Mouse (Mus musculus) liver, embryonic 13.5 days (tissue): ENCODE data around the gene Usp4. TPM values are rescaled to one million over a fixed set of nuclear protein-coding genes. Genes with fewer than 3 reads are reported as not detected.

Experiments
- ATAC-seq: fragments of 200-750 bp; cut with Nextera tagmentation; 2 replicates; pipeline ENCODE4 v1.8.0; 2017; ENCODE audit warnings: low read depth, mild to moderate bottlenecking, moderate number of reproducible peaks, moderate library complexity
- DNase-seq: peaks from one replicate; pipeline ENCODE4 v3.0.0; 2022
- H3K27ac ChIP-seq: fragments of 300-500 bp; sonication (generic); 2 replicates; pipeline ENCODE4 v1.5.1; 2015; ENCODE audit warnings: moderate library complexity, mild to moderate bottlenecking, inconsistent platforms
- H3K27me3 ChIP-seq: fragments of 300-500 bp; sonication (generic); 2 replicates; pipeline ENCODE4 v1.6.1; 2015; ENCODE audit warnings: mild to moderate bottlenecking, inconsistent platforms
- H3K36me3 ChIP-seq: fragments of 300-500 bp; sonication (generic); 2 replicates; pipeline ENCODE4 v1.6.1; 2015; ENCODE audit warnings: mild to moderate bottlenecking, inconsistent platforms
- H3K4me1 ChIP-seq: fragments of 300-500 bp; sonication (generic); replicated peaks from 2 replicates; pipeline ENCODE4 v1.6.1; 2015; ENCODE audit warnings: inconsistent platforms
- H3K4me2 ChIP-seq: fragments of 300-500 bp; sonication (generic); 2 replicates; pipeline ENCODE4 v1.6.1; 2015; ENCODE audit warnings: inconsistent platforms, mild to moderate bottlenecking, moderate library complexity
- H3K4me3 ChIP-seq: fragments of 300-500 bp; sonication (generic); replicated peaks from 2 replicates; pipeline ENCODE4 v1.5.1; 2015; ENCODE audit warnings: mild to moderate bottlenecking, inconsistent platforms
- H3K9ac ChIP-seq: fragments of 300-500 bp; sonication (generic); 2 replicates; pipeline ENCODE4 v1.6.1; 2015; ENCODE audit warnings: mild to moderate bottlenecking, inconsistent platforms
- H3K9me3 ChIP-seq: fragments of 300-500 bp; sonication (generic); replicated peaks from 2 replicates; pipeline ENCODE4 v1.6.1; 2016; ENCODE audit warnings: inconsistent platforms
- WGBS: fragments of 180-500 bp; shearing (Covaris S2); methylation state at CpG from one replicate; pipeline ENCODE4 v1.1.7; 2015; ENCODE audit not compliant: insufficient replicate concordance; 5-methylcytosine and 5-hydroxymethylcytosine counted together
- polyA plus RNA-seq: library from polyadenylated mRNA; unstranded; fragments of >200 nt; fragmentation: Nextera tagmentation; extraction: Ambion mirVana; gene quantifications from 2 replicates; pipeline ENCODE4 v1.2.1, GENCODE M21; 2015

Usp4 gene
- polyA plus RNA-seq, result 67.0 and 71.0 TPM in 2 replicates

DNA sequence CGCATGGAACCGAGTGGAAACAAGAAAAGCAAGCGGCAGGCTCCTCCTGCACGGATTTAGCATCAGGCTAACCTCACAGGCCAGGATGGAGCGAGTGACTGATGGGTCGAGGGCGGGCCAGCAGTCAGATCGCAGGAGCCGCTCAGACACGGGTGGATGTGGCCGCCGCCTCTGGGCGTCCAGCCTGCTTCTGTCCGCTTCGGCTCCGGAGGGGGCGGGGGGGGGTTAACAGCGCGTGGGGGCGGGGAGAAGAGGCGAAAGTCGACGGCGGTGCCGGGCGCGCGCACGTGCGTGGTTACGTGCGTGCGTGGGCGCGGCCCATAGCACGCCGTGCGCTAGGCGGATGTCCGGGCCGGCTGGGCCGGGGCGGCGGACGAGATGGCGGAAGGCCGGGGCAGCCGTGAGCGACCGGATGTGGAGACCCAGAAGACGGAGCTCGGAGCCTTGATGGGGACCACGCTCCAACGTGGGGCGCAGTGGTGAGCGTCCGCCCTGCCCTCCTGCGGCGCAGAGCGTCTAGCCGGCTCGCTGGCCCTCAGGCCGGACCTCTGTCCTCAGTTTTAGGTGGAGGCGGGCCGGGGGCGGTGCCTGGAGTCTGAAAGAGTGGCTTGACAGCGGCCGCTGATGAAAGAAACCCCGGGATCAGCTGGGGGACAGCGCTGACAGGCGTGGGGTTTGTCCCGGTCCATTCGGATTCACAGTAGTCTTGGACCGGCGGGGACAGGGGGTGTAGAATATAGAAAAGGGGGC lies at the start of gene Usp4:
Gene Usp4 (plus strand): TSS at position 314 of the 750 bp plus-strand sequence.
- under 1% methylated on average over 75 of the region's 75 CpGs for whole genome bisulfite sequencing

DNA sequence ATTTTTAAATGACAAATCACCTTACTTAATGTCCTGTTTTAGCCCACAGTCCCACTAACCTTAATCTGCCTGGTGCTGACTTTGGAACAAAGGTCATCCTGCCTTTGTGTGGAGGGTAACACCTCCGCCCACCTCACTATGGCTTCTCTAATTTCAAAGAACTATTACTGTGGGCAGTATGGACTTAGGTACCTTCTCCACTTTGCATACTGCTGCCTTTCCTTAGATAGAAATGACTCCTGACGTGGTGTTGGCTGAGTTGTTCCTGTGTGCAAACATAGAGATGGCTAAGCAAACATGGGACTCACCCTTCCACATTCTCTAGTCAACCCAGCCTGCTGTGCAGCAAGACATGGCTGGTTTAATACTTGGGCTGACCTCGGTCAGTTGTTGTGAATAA lies 45.8 kb upstream of the Usp4 start:
- Histone ChIP-seq H3K4me2 (no peak overlapping the region), H3K9ac (no peak overlapping the region), H3K27ac (peak overlapping the region; percentile 31; the same call in 1 of the 2 replicates), H3K9me3 (no peaks in the 10 kb centered on the region), H3K4me3 (no peak overlapping the region), H3K4me1 (peaks cover 36% of the 10 kb centered on the region), H3K36me3 (peaks cover 20% of the 10 kb centered on the region), H3K27me3 (no peaks in the 10 kb centered on the region)
- no peak for DNase-seq
- WGBS, result 69% methylated on average over 3 of the region's 3 CpGs
- no peak for ATAC-seq

More for the DNA sequence above, at the start of gene Usp4:
- peak; percentile 88 for ATAC-seq
- DNase-seq, result peak; percentile 80
- Histone ChIP-seq H3K27ac (peak within 1 kb of the TSS; percentile 99), H3K36me3 (peaks cover 29% of the 10 kb centered on the region), H3K4me1 (peaks cover 66% of the 10 kb centered on the region), H3K4me3 (peak within 1 kb of the TSS; percentile 90), H3K9ac (peak within 1 kb of the TSS; percentile 91), H3K27me3 (no peaks in the 10 kb centered on the region), H3K9me3 (no peaks in the 10 kb centered on the region), H3K4me2 (peak within 1 kb of the TSS; percentile 85)

DNA sequence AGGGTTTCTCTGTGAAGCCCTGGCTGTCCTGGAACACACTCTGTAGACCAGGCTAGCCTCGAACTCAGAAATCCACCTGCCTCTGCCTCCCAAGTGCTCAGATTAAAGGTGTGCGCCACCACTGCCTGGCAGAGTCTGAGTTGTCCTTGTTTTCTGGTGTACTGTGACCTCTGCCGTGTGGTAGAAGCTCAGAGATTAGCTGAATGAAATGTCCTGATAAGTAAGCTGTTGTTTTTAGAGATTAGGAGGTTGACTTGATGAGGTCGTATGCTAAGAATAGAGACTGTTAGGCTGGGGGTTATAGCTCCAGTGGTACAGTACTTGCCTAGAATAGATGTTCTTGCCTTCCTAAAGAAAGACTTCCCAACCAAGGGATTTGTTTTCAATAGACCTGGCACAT lies 42.9 kb upstream of the Usp4 start:
- peak; percentile 11 for DNase-seq
- no peaks in the 10 kb centered on the region for H3K27me3 ChIP-seq

DNA sequence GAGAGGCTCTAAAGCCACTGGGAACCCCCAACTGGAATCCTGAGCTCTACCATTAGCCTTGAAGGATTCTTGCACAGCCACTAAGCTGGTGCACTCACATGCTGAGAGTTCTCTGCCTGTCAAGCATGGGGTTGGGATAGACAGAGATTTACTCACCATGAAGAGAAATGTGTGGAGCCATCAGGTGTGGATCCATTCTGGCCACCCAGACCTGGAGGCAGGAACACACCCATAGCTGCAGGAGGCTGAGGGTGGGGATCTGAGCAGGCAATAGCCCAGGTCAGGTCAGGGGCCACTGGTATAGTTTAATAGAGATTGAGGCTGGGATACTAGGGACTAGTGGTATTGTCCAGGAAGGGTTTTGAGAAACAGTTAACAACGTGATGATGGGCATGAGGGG lies 42.5 kb upstream of the Usp4 start:
- Histone ChIP-seq H3K4me1 (peaks cover 56% of the 10 kb centered on the region), H3K36me3 (peaks cover 23% of the 10 kb centered on the region), H3K27me3 (no peaks in the 10 kb centered on the region), H3K9me3 (no peaks in the 10 kb centered on the region), H3K9ac (peak overlapping the region; percentile 94), H3K27ac (peak overlapping the region; percentile 100), H3K4me3 (peak overlapping the region; percentile 96), H3K4me2 (peak overlapping the region; percentile 92)
- ATAC-seq (no peak), DNase-seq (peak; percentile 20)
- 0% methylated on average over 1 of the region's 1 CpGs for WGBS

More for the DNA sequence above, 42.9 kb upstream of the Usp4 start:
- ATAC-seq, result no peak
- Histone ChIP-seq H3K27ac (peak overlapping the region; percentile 100), H3K9ac (peak overlapping the region; percentile 94), H3K9me3 (no peaks in the 10 kb centered on the region), H3K4me1 (peaks cover 51% of the 10 kb centered on the region), H3K36me3 (peaks cover 23% of the 10 kb centered on the region), H3K4me3 (peak overlapping the region; percentile 96), H3K4me2 (peak overlapping the region; percentile 92)
- 34% methylated on average over 4 of the region's 4 CpGs for WGBS

DNA sequence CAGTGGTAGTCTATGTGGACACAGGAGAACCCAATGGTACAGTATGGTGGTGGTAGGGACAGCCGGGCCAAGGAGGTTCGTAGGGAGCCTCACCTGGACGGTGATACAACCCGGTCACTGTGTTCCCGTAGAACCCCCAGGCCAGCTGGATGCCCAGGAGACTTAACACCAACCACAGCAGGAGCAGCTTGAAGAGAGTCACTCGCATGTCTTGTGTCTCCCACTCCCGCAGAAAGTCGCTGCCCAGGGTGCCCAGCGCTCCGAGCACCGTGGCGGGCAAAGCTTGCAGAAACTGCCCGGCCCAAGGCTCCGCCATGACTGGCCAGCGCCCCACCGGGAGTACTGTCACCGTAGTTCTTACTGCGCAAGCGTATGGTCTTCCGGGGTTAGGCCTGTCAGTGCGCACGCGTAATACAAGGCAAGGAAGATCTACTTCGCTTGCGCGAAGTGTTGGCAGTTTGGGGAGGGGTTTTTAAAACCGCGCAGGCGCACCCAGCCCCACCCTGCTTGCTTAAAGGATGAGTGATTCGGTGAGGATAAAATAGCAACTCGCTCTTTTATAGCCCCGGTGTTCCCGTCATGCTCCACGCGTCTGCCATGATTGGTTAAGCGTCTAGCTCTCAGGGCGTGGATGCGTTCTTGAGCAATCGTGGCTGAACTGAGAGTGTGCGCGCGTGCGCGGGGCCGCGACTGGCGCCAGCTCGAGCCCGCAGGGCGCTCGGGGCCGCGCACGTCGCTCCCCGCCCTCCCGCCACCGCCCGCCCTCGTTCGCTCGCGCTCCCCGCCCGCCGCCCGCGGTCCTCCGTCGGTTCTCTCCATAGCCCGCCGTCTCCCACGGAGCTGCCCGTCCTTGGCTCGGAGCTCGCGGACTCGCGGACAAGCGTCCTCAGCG lies 41.8 kb upstream of the Usp4 start, which contains the start of the genes Rhoa and Tcta:
Gene Rhoa (plus strand): TSS at position 501 of the 892 bp plus-strand sequence.
Gene Tcta (minus strand): TSS at position 532 of the 892 bp plus-strand sequence.
- WGBS, result under 1% methylated on average over 81 of the region's 81 CpGs
- ATAC-seq, result peak; percentile 88
- H3K4me2 ChIP-seq, result peak within 1 kb of the TSS; percentile 92

DNA sequence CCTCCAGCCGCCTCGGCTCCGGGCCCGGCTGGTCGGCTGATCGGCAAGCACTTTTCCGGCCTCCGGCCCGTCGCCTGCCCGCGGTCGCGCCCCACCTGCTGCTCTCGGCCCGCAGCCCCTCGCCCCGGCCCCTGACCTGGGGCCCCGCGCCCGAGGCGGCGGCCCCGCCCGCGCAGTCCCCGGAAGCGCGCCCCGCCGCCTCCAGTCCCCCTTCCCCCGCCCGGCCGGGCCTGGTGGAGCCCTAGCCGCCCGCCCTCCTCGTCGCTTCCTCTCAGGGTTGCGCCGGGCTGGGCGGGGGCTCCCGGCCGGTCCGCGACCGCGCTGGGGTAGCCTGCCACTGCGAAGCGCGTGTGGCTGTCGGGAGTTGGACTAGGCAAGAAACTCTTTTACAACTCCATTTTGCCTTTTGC lies 41.1 kb upstream of the Usp4 start:
- H3K4me2 ChIP-seq, result peak overlapping the region; percentile 92
- ATAC-seq, result peak; percentile 78
- H3K4me3 ChIP-seq, result peak overlapping the region; percentile 96
- H3K9me3 ChIP-seq, result no peaks in the 10 kb centered on the region
- H3K36me3 ChIP-seq, result peaks cover 28% of the 10 kb centered on the region
- peak overlapping the region; percentile 99 for H3K9ac ChIP-seq
- no peaks in the 10 kb centered on the region for H3K27me3 ChIP-seq
- WGBS, result under 1% methylated on average over 51 of the region's 51 CpGs
- DNase-seq, result peak; percentile 75
- peak overlapping the region; percentile 100 for H3K27ac ChIP-seq
- peaks cover 65% of the 10 kb centered on the region for H3K4me1 ChIP-seq

More for the DNA sequence above, 41.8 kb upstream of the Usp4 start, which contains the start of the genes Rhoa and Tcta:
- Histone ChIP-seq H3K9me3 (no peaks in the 10 kb centered on the region), H3K9ac (peak within 1 kb of the TSS; percentile 99), H3K36me3 (peaks cover 23% of the 10 kb centered on the region), H3K4me3 (peak within 1 kb of the TSS; percentile 96), H3K27ac (peak within 1 kb of the TSS; percentile 100), H3K4me1 (peaks cover 58% of the 10 kb centered on the region), H3K27me3 (no peaks in the 10 kb centered on the region)
- peak; percentile 98 for DNase-seq

DNA sequence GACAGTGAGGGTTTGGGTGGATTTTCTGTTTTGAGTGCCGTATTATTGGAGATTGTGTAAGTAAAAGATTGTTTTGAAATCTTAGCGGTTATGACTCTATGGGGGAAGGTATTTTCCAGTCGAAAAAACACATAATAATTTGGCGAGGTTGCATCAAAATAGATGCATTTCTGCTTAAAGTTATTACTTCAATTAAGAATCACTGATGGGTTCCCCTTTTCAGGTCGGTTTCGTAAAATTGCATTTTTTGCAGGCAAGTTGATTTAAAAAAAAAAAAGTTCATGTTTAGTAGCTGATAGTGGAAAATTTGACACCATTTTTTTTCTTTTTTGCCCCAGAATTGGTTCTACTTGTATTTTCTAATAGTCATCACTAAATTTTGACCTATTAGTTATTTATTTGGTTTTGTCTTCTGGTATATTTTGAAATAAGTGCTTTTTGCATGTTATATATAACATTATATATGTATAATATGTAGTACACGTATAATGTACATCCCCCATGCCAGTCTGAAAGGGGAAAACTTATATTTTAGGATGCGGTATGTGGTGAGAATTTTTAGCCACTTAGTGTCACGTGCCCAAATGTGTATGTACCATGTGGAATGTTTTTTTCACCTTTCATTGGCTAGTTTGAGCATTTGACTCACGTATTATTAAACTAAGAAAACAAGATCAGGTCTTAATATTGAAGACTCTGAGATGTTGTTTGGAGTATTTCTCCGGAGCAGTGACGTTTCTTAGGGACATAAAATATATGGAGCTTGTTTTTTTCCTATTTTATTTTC lies 40.4 kb upstream of the Usp4 start:
- Histone ChIP-seq H3K9me3 (no peaks in the 10 kb centered on the region), H3K4me3 (peak overlapping the region; percentile 96), H3K4me2 (peak overlapping the region; percentile 92), H3K36me3 (peaks cover 31% of the 10 kb centered on the region), H3K27me3 (no peaks in the 10 kb centered on the region), H3K4me1 (peaks cover 71% of the 10 kb centered on the region), H3K9ac (peak overlapping the region; percentile 99), H3K27ac (peak overlapping the region; percentile 100)
- ATAC-seq (no peak), DNase-seq (no peak)
- 6% methylated on average over 12 of the region's 12 CpGs for WGBS

DNA sequence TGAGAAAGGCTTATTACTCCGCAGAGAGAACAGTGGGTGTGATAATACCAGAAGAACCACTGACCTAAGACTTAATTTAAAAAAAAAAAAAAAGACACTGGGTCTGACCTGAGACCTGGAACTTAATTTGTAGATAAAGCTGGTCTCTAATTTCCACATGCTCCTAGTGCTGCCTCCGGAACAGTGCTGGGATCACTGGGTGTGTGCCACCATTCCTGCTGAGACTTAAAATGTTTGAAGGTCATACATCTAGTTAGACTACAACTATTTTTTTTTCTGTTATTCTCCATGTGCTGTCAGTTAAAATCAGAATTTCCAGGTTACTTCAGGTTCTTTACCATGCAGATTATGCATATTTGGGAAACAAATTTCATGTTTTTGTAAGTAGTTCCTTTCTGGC lies 39.5 kb upstream of the Usp4 start:
- DNase-seq, result no peak
- Histone ChIP-seq H3K4me3 (peak overlapping the region; percentile 96), H3K4me2 (peak overlapping the region; percentile 92), H3K27ac (peak overlapping the region; percentile 82), H3K36me3 (peaks cover 22% of the 10 kb centered on the region), H3K4me1 (peaks cover 77% of the 10 kb centered on the region), H3K9me3 (no peaks in the 10 kb centered on the region), H3K9ac (peak overlapping the region; percentile 99), H3K27me3 (no peaks in the 10 kb centered on the region)
- 36% methylated on average over 2 of the region's 2 CpGs for WGBS
- ATAC-seq, result no peak

DNA sequence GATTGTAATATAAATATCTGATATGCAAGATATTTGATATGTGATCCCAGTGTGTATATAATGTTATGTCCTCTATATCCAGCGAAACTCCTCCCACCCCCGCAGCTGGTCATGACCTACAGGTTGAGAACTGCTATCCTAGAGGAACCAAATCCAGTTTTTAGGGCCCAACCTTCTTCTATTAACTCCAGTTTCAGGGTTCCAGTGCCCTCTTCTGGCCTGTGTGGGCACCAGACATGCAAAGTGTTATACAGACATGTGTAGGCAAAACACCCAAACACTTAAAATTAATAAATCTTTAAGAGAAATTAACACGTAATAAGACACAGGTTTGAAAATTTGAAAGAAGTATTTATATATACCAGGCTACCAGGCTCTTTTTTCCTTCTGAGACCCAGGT lies 30.1 kb upstream of the Usp4 start:
- 89% methylated on average over 3 of the region's 3 CpGs for WGBS
- DNase-seq (no peak), ATAC-seq (no peak)
- no peak overlapping the region for H3K4me2 ChIP-seq
- H3K9me3 ChIP-seq, result no peaks in the 10 kb centered on the region
- no peak overlapping the region for H3K4me3 ChIP-seq
- no peak overlapping the region for H3K27ac ChIP-seq
- H3K4me1 ChIP-seq, result peaks cover 31% of the 10 kb centered on the region
- peaks cover 69% of the 10 kb centered on the region for H3K36me3 ChIP-seq
- H3K9ac ChIP-seq, result no peak overlapping the region
- no peaks in the 10 kb centered on the region for H3K27me3 ChIP-seq

DNA sequence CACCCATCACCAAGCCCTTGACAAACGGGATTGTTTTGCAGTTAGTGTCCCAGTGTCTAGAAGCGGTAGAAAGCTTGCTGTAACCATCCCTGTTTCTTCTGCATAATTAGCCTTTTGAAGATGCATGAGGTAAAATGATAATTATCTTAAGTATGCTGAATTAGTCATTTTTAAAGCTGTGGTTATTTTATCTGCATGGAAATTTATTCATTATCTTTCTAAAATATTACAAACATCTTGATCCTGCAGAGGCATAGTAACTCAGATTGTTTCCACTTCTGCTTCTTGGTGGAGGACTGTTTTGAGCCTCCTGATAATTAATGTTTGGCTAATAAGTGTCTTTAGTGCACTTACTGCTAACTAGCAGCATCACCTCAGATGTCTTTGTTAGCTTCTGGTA lies 29.2 kb upstream of the Usp4 start:
- no peak overlapping the region for H3K4me2 ChIP-seq
- no peak overlapping the region for H3K9ac ChIP-seq
- H3K4me1 ChIP-seq, result peaks cover 29% of the 10 kb centered on the region; the same call in 1 of the 2 replicates
- 80% methylated on average over 2 of the region's 2 CpGs for WGBS
- no peaks in the 10 kb centered on the region for H3K27me3 ChIP-seq
- H3K4me3 ChIP-seq, result no peak overlapping the region
- peaks cover 68% of the 10 kb centered on the region for H3K36me3 ChIP-seq
- no peak overlapping the region for H3K27ac ChIP-seq
- DNase-seq, result no peak
- ATAC-seq, result no peak
- H3K9me3 ChIP-seq, result no peaks in the 10 kb centered on the region
